Mouse (Mus musculus) brain, embryonic 18.5 days (tissue): ENCODE measurements around the gene Tmem185b.
A peak's percentile ranks its signal among the peaks of the same experiment; 100 is the strongest.

Experiments used
- DNase-seq: peaks from one replicate; pipeline ENCODE4 v3.0.0-alpha.2; 2012; ENCODE audit warnings: low read depth, low spot score

Gene Tmem185b

GRCm38 (mm10) chr1:119539252-119539651 is 13.3 kb downstream of the Tmem185b start:
- DNase-seq = no peak

GRCm38 (mm10) chr1:119540836-119541557 is 15.0 kb downstream of the Tmem185b start:
- no peak for DNase-seq

- no peak for DNase-seq
Observed at GRCm38 (mm10) chr1:119541570-119541969, 15.6 kb downstream of the Tmem185b start.

- DNase-seq = no peak
Observed at GRCm38 (mm10) chr1:119543316-119543715, 17.4 kb downstream of the Tmem185b start.

- no peak for DNase-seq
Observed at GRCm38 (mm10) chr1:119544611-119545155, 18.7 kb downstream of the Tmem185b start.

GRCm38 (mm10) chr1:119545164-119545563 is 19.2 kb downstream of the Tmem185b start:
- no peak for DNase-seq

- no peak for DNase-seq
Observed at GRCm38 (mm10) chr1:119545671-119546070, 19.7 kb downstream of the Tmem185b start.

GRCm38 (mm10) chr1:119546490-119546889 is 20.5 kb downstream of the Tmem185b start:
- no peak for DNase-seq

- DNase-seq = peak; percentile 61
Observed at GRCm38 (mm10) chr1:119548668-119549326, 22.8 kb downstream of the Tmem185b start.

- no peak for DNase-seq
Observed at GRCm38 (mm10) chr1:119549327-119549689, 23.3 kb downstream of the Tmem185b start.

GRCm38 (mm10) chr1:119550064-119550463 is 24.1 kb downstream of the Tmem185b start:
- no peak for DNase-seq

- no peak for DNase-seq
Observed at GRCm38 (mm10) chr1:119551651-119552050, 25.7 kb downstream of the Tmem185b start.

GRCm38 (mm10) chr1:119555651-119556050 is 29.7 kb downstream of the Tmem185b start:
- DNase-seq = no peak

GRCm38 (mm10) chr1:119557641-119558395 is 31.9 kb downstream of the Tmem185b start:
- no peak for DNase-seq

GRCm38 (mm10) chr1:119565531-119565930 is 39.6 kb downstream of the Tmem185b start:
- no peak for DNase-seq

GRCm38 (mm10) chr1:119570134-119570533 is 44.2 kb downstream of the Tmem185b start:
- DNase-seq = no peak
